Mouse (Mus musculus): ENCODE data around the gene Rimbp2. TPM values are rescaled to one million over a fixed set of nuclear protein-coding genes. Genes with fewer than 3 reads are reported as not detected.

The Rimbp2 gene
- total RNA-seq, 2 experiments from 2014 or later, result 0.05 to 0.25 TPM

GRCm38 (mm10) chr5:128932776-128933175 is 20.5 kb downstream of the Rimbp2 start:
- no peak for DNase-seq

DNA sequence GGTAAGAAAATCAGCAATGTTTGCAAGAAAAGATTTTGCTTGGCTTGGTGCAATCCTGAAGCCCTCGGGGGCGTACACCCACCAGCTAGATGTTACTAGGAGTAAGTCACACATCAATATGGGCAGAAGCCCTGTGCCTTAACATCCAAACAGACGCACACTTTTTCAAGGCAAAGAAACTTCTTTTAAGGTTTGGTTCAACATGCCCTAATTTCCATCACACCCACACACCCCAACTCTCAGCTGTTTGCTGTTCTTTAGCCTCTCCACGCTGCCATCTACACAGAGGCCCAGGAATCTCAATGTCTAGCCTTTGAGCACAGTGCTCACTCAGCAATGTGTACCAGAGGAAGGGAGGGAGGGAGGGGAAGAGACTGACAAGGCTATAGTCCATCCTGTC is 28.2 kb downstream of the Rimbp2 start:
- no peak for DNase-seq

- no peak for DNase-seq
Measured at GRCm38 (mm10) chr5:128920112-128920511, 33.2 kb downstream of the Rimbp2 start.

GRCm38 (mm10) chr5:128917116-128917959 is 35.9 kb downstream of the Rimbp2 start:
- DNase-seq, result peak; percentile 87

DNA sequence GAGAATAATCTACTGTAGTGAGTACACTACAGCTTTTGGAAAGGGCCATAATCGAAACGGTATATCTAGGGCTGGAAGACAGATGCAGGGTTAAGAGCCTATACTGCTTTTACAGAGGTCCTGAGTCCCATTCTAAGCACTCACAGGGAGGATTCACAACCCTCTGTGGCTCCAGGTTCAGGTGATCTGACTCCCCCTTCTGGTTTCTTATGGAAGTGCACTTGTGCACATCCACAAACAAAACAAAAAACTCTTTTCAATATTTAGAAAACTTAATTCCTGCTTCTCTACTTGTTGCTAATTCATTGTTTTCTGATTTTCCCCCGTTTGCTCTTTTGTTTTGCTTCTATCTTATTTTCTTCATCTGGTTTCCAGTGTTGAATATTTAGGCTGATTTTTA is 39.5 kb downstream of the Rimbp2 start:
- DNase-seq, result no peak

GRCm38 (mm10) chr5:128912374-128912773 is 40.9 kb downstream of the Rimbp2 start:
- DNase-seq, result no peak

GRCm38 (mm10) chr5:128911593-128911992 is 41.7 kb downstream of the Rimbp2 start:
- no peak for DNase-seq

DNA sequence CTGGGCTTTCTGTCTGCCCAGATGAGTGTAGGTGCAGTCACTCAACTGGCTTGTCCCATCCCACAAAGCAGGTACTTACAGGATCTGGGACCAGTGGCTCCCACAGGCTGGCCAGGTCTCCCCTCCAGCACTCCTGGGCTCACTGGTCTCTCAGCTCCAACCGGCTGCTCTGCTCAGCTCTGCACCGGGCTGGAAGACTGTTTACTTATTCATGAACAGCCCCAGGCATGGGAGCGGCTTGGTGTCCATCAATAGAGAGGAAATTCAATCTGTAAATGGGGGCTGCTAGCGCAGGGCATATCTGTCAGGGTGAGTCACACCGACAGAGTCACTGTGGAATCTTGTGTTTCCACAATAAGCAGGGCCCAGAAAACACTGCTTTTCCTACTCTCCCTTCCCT is 49.2 kb downstream of the Rimbp2 start:
- no peak for DNase-seq

GRCm38 (mm10) chr5:128903120-128903519 is 50.2 kb downstream of the Rimbp2 start:
- DNase-seq, result no peak

- no peak for DNase-seq
Measured at GRCm38 (mm10) chr5:128899971-128900370, 53.3 kb downstream of the Rimbp2 start.

DNA sequence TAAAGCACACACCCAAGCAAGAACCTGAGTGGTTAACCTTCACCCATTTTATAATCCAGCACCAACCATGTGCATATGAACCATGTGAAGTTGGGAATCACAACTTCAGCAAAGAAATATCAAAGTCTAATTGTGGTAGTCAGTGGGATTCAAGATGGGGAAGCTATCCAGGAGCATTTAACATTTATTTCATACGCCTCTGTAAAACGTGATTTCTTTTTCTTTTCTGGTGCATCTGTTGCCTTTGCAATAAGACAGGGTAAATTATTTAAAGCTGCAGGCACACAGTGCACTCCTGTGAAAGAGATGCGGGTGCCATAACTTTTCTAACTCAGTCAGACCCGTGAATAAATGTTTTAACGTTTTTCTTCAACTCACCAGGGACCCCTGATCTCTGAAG is 58.4 kb downstream of the Rimbp2 start:
- no peak for DNase-seq

DNA sequence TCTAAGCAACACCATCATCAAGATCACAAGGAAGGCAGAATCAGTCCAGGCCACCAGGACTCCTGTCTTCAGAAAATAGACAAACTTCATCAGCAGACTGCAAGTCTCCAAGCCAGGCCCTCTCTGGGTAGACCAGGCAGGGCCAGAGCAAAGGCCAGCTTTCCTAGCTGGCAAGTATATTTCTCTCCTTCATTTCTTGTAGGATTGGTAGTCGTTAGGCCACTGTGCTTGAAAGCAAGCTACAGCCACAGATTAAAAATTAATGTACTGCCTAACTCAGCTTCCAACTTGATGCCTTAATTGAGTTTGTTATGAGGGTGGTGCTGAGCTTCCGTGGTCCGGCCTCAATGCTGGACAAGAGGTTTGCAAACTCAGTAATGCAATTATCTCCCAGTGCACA is 65.7 kb downstream of the Rimbp2 start:
- no peak for DNase-seq

- no peak for DNase-seq
Measured at GRCm38 (mm10) chr5:128884320-128884719, 69.0 kb downstream of the Rimbp2 start.

DNA sequence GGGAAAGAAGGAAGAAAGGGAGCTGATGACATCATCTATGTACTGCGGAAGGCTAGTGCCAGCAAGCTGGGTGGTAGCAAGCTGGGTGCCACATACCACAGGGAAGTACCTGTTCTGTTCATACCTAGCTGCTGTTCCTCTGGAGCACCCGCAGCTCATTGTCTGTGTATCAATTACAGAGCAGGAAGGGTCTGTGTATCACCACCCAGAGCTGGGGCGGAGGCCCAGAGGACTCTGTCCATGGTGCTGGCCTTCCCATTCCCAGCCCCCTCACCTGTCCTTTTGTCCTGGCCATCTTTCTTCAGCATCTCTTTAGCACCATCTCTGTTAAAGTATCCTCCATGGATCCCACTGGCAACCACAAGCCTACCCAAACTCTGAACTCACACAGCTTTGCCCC is 74.2 kb downstream of the Rimbp2 start:
- DNase-seq, result peak; percentile 9

- no peak for DNase-seq
Measured at GRCm38 (mm10) chr5:128877425-128878035, 75.8 kb downstream of the Rimbp2 start.

DNA sequence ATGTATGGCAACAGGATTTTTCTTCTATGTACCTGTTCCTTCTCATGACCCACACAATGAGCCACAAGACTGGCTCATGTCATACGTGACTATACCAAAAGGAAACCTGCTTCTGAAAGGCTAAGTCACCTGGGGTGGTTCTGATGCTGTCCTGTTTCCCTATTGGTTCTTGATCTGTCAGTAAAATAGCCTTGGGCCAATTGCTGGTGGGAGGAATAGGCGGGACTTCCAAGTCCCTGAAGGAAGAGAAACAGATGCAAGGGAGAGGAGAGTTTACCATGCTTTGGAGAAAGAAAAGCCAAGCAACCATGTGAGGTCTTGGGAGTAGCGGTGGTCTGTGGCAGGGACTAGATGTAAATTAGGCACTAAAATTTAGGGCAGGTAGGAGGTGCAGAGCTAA is 81.6 kb downstream of the Rimbp2 start:
- no peak for DNase-seq

DNA sequence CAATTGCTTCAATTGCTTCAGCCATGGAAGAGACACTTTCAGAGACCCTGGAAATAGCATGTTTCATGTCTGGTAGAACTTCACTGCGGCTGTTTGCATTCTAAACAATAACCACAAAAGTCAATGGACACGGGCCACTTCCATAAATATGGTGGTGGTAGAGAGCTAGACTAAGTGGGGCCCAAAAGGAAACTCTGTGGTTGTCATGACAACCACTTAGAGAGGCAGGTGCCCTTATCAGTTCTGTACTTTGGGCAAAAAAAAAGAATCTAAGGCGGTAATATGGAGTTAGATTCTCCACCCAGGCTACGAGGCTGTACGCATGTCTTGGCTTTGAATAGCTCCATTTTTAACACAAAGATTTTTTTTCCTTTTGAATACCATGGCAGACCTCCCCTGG is 86.5 kb downstream of the Rimbp2 start:
- no peak for DNase-seq

- DNase-seq, result no peak
Measured at GRCm38 (mm10) chr5:128866291-128866690, 87.0 kb downstream of the Rimbp2 start.

GRCm38 (mm10) chr5:128863497-128863896 is 89.8 kb downstream of the Rimbp2 start:
- no peak for DNase-seq

DNA sequence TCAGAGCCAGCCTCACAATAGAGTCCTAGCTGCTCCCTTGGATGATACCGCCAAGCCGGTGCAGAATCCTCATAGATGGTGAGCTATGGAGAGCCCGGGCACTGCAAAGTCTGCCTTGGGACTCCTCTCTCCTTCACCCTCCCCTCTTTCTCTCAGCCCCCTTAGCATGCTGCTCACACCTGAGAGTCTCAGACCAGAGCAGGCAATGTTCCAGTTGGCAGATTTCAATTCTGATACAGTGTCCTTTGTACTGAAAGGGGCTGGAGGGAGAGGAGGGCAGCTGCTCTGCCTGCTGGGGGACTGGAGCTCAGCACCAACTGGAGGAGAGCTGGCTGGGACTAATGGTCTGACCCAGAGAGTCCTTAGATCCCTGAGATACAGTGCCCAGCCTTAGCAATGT is 92.4 kb downstream of the Rimbp2 start:
- DNase-seq, result no peak

DNA sequence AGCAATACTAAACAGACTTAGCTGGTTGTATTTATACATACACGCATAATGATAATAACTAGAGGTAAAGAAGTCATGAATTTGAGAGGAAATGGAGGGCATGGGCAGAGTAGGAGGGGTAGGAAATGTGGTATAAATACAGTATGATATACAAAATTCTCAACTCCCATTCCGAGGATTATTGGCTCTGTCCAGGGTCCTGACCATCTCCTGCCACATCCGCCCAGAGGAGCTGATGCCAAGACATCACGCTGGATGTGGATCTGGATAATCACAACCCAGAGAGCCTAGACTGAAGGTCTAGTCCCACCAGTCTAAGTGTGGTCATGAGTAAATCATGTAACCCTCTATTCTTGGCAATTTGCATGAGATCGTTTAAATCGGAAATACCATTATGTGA is 100.5 kb downstream of the Rimbp2 start:
- peak; percentile 25 for DNase-seq

GRCm38 (mm10) chr5:128847806-128848205 is 105.5 kb downstream of the Rimbp2 start:
- no peak for DNase-seq

- DNase-seq, result no peak
Measured at GRCm38 (mm10) chr5:128846433-128847040, 106.7 kb downstream of the Rimbp2 start.

GRCm38 (mm10) chr5:128845033-128845432 is 108.3 kb downstream of the Rimbp2 start:
- DNase-seq, result no peak

Data from heart, postnatal 4 days (tissue).